Mouse (Mus musculus) neural tube, embryonic 13.5 days (tissue): ENCODE data around the gene Mcfd2. TPM values are rescaled to one million over a fixed set of nuclear protein-coding genes. Genes with fewer than 3 reads are reported as not detected.
"Not testable (repeated sequence)": the region's sequence is repeated elsewhere in the genome, so short reads cannot be mapped to it uniquely, and the experiment has no call there.

ENCODE experiments used
- ATAC-seq: fragments of 200-750 bp; cut with Nextera tagmentation; 2 replicates; pipeline ENCODE4 v1.8.0; 2017; ENCODE audit warnings: low read depth, mild to moderate bottlenecking, moderate TSS enrichment, moderate library complexity
- H3K27ac ChIP-seq: fragments of 300-500 bp; sonication (generic); replicated peaks from 2 replicates; pipeline ENCODE4 v1.5.1; 2015; ENCODE audit warnings: moderate library complexity, mild to moderate bottlenecking, inconsistent platforms
- H3K27me3 ChIP-seq: fragments of 300-500 bp; sonication (generic); 2 replicates; pipeline ENCODE4 v1.6.1; 2015; ENCODE audit warnings: mild to moderate bottlenecking, inconsistent platforms
- H3K36me3 ChIP-seq: fragments of 300-500 bp; sonication (generic); 2 replicates; pipeline ENCODE4 v1.6.1; 2015; ENCODE audit warnings: mild to moderate bottlenecking, inconsistent platforms
- H3K4me1 ChIP-seq: fragments of 300-500 bp; sonication (generic); replicated peaks from 2 replicates; pipeline ENCODE4 v1.6.1; 2015; ENCODE audit warnings: inconsistent platforms
- H3K4me2 ChIP-seq: fragments of 300-500 bp; sonication (generic); 2 replicates; pipeline ENCODE4 v1.6.1; 2015; ENCODE audit warnings: inconsistent platforms, mild to moderate bottlenecking, moderate library complexity
- H3K4me3 ChIP-seq: fragments of 300-500 bp; sonication (generic); 2 replicates; pipeline ENCODE4 v1.5.1; 2015; ENCODE audit warnings: mild to moderate bottlenecking, inconsistent platforms
- H3K9ac ChIP-seq: fragments of 300-500 bp; sonication (generic); 2 replicates; pipeline ENCODE4 v1.6.1; 2015; ENCODE audit warnings: moderate library complexity, mild to moderate bottlenecking, inconsistent platforms
- H3K9me3 ChIP-seq: fragments of 300-500 bp; sonication (generic); 2 replicates; pipeline ENCODE4 v1.6.1; 2016; ENCODE audit warnings: inconsistent platforms
- WGBS: fragments of 180-500 bp; shearing (Covaris S2); methylation state at CpG from one replicate; pipeline ENCODE4 v1.1.7; 2015; 5-methylcytosine and 5-hydroxymethylcytosine counted together
- polyA plus RNA-seq: library from polyadenylated mRNA; unstranded; fragments of >200 nt; fragmentation: Nextera tagmentation; extraction: Ambion mirVana; gene quantifications from 2 replicates; pipeline ENCODE4 v1.2.1, GENCODE M21; 2015

Gene Mcfd2
- polyA plus RNA-seq, 1 experiment from 2014 or later = 45.4 TPM

- H3K27me3 ChIP-seq = no peaks in the 10 kb centered on the region
- H3K9ac ChIP-seq = no peak overlapping the region
- no peak for ATAC-seq
- H3K36me3 ChIP-seq = no peaks in the 10 kb centered on the region
- no peak overlapping the region for H3K4me3 ChIP-seq
- no peaks in the 10 kb centered on the region for H3K9me3 ChIP-seq
- WGBS = 88% methylated on average over 13 of the region's 13 CpGs
- no peak overlapping the region for H3K27ac ChIP-seq
- no peaks in the 10 kb centered on the region for H3K4me1 ChIP-seq
- no peak overlapping the region for H3K4me2 ChIP-seq
These were observed 36.5 kb upstream of the Mcfd2 start for GRCm38 (mm10) chr17:87302014-87302794.

GRCm38 (mm10) chr17:87301607-87302006, 35.9 kb upstream of the Mcfd2 start:
- 79% methylated on average over 9 of the region's 9 CpGs for WGBS
- H3K27me3 ChIP-seq, H3K4me3 ChIP-seq, H3K36me3 ChIP-seq, H3K9me3 ChIP-seq, H3K4me2 ChIP-seq, H3K9ac ChIP-seq, H3K4me1 ChIP-seq, ATAC-seq, H3K27ac ChIP-seq: not testable (repeated sequence)

GRCm38 (mm10) chr17:87300340-87300739, 34.6 kb upstream of the Mcfd2 start:
- no peak overlapping the region for H3K27ac ChIP-seq
- WGBS = 88% methylated on average over 10 of the region's 10 CpGs
- no peaks in the 10 kb centered on the region for H3K9me3 ChIP-seq
- no peak overlapping the region for H3K9ac ChIP-seq
- H3K4me2 ChIP-seq = no peak overlapping the region
- no peak overlapping the region for H3K4me3 ChIP-seq
- H3K27me3 ChIP-seq = no peaks in the 10 kb centered on the region
- H3K4me1 ChIP-seq = no peaks in the 10 kb centered on the region
- H3K36me3 ChIP-seq = no peaks in the 10 kb centered on the region
- ATAC-seq = no peak

- Histone ChIP-seq H3K4me1 (no peaks in the 10 kb centered on the region), H3K9ac (no peak overlapping the region), H3K27ac (no peak overlapping the region), H3K27me3 (no peaks in the 10 kb centered on the region), H3K9me3 (no peaks in the 10 kb centered on the region), H3K36me3 (no peaks in the 10 kb centered on the region), H3K4me2 (no peak overlapping the region), H3K4me3 (no peak overlapping the region)
- no peak for ATAC-seq
- WGBS = 87% methylated on average over 6 of the region's 6 CpGs
These were observed 33.2 kb upstream of the Mcfd2 start for GRCm38 (mm10) chr17:87298944-87299343.

DNA sequence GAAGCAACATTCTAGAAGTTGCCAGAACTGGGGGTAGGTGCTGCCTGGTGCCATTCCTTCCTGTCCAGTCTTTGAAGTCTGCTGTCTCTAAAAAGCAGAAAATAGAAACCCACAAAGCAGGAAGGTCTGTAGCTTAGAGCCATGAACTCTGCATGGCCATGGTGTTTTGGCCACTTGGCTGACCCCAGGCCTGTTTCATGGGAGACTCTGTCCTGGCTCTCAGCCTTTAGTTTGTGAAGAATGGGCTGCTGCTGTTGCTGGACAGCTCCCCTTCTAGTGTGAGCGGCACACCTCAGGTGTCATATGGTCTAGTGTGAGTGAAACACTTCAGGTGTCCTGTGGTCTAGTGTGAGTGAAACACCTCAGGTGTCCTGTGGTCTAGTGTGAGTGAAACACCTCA, 31.0 kb upstream of the Mcfd2 start:
- H3K4me1 ChIP-seq, H3K9ac ChIP-seq, H3K4me2 ChIP-seq, H3K9me3 ChIP-seq, ATAC-seq, H3K4me3 ChIP-seq, H3K27ac ChIP-seq, H3K27me3 ChIP-seq, H3K36me3 ChIP-seq: not testable (repeated sequence)
- WGBS = 97% methylated on average over 1 of the region's 1 CpGs

GRCm38 (mm10) chr17:87295738-87296137, 30.0 kb upstream of the Mcfd2 start:
- no peak overlapping the region for H3K27ac ChIP-seq
- H3K4me1 ChIP-seq = no peaks in the 10 kb centered on the region
- no peaks in the 10 kb centered on the region for H3K9me3 ChIP-seq
- 88% methylated on average over 7 of the region's 7 CpGs for WGBS
- H3K27me3 ChIP-seq = no peaks in the 10 kb centered on the region
- no peak overlapping the region for H3K4me2 ChIP-seq
- no peak overlapping the region for H3K4me3 ChIP-seq
- no peaks in the 10 kb centered on the region for H3K36me3 ChIP-seq
- H3K9ac ChIP-seq = no peak overlapping the region
- ATAC-seq = no peak

GRCm38 (mm10) chr17:87293125-87293524, 27.4 kb upstream of the Mcfd2 start:
- 0 out of 2 replicates have a peak, but pooled peaks cover 2% of the 10 kb centered on the region for H3K4me1 ChIP-seq
- H3K9ac ChIP-seq = no peak overlapping the region
- no peaks in the 10 kb centered on the region for H3K36me3 ChIP-seq
- no peak overlapping the region for H3K4me2 ChIP-seq
- H3K27ac ChIP-seq = no peak overlapping the region
- no peak overlapping the region for H3K4me3 ChIP-seq
- 96% methylated on average over 5 of the region's 5 CpGs for WGBS
- H3K27me3 ChIP-seq = no peaks in the 10 kb centered on the region
- H3K9me3 ChIP-seq = no peaks in the 10 kb centered on the region
- no peak for ATAC-seq

DNA sequence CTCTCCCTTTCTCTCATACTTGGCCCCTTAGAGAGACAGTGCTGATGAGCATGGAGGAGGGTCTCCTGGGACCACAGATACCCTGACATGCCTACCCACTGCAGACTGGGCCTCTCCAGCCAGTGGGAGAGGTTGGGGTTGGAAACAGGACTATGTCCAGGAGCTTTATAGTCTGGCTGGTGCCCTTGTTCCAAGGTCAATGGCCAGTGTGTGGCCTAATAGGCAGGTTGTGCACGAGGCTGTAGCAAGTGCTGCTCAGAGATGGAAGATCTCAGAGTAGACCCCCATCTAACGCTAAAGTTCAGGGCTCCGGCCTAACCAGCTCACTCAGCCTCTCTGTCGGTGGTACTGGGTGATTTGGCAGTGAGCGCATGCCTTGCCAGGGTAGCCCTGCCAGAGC, 26.0 kb upstream of the Mcfd2 start:
- no peak overlapping the region for H3K27ac ChIP-seq
- H3K4me3 ChIP-seq = no peak overlapping the region
- H3K36me3 ChIP-seq = no peaks in the 10 kb centered on the region
- no peak for ATAC-seq
- no peak overlapping the region for H3K4me2 ChIP-seq
- H3K9ac ChIP-seq = no peak overlapping the region
- WGBS = 84% methylated on average over 5 of the region's 5 CpGs
- 0 out of 2 replicates have a peak, but pooled peaks cover 5% of the 10 kb centered on the region for H3K4me1 ChIP-seq
- no peaks in the 10 kb centered on the region for H3K9me3 ChIP-seq
- H3K27me3 ChIP-seq = peaks cover 7% of the 10 kb centered on the region; the same call in 1 of the 2 replicates

DNA sequence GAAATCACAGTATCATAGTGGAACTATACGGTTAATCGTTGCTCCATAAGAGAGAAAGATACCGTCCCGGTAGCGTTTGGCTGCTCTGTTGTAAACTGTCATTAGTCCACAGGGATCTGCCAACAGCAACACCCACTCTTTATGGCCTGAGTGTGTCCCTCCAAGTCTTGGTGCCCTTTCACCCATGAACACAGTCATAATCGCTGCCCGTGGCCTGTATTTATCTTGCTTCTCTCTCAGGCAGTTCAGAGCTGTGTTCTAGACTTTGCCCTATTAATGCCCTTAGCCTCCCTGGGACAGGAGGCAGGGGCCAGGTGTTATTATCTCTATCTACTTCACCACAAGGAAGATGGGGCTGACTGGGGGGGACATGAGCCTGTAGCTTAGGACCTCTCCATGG, 25.3 kb upstream of the Mcfd2 start:
- WGBS = 87% methylated on average over 7 of the region's 7 CpGs
- no peak overlapping the region for H3K9ac ChIP-seq
- no peaks in the 10 kb centered on the region for H3K36me3 ChIP-seq
- H3K27me3 ChIP-seq = peaks cover 9% of the 10 kb centered on the region; the same call in 1 of the 2 replicates
- no peak overlapping the region for H3K4me2 ChIP-seq
- 0 out of 2 replicates have a peak, but pooled peaks cover 5% of the 10 kb centered on the region for H3K4me1 ChIP-seq
- no peak for ATAC-seq
- no peak overlapping the region for H3K4me3 ChIP-seq
- no peaks in the 10 kb centered on the region for H3K9me3 ChIP-seq
- no peak overlapping the region for H3K27ac ChIP-seq

GRCm38 (mm10) chr17:87289367-87289766, 23.6 kb upstream of the Mcfd2 start:
- Histone ChIP-seq H3K9ac (no peak overlapping the region), H3K27ac (no peak overlapping the region), H3K4me3 (no peak overlapping the region), H3K9me3 (no peaks in the 10 kb centered on the region), H3K27me3 (peaks cover 24% of the 10 kb centered on the region), H3K4me2 (no peak overlapping the region), H3K4me1 (peaks cover 10% of the 10 kb centered on the region), H3K36me3 (no peaks in the 10 kb centered on the region)
- ATAC-seq = no peak
- 71% methylated on average over 5 of the region's 5 CpGs for WGBS

- no peak overlapping the region for H3K4me3 ChIP-seq
- WGBS = 39% methylated on average over 12 of the region's 12 CpGs
- no peak overlapping the region for H3K9ac ChIP-seq
- no peaks in the 10 kb centered on the region for H3K36me3 ChIP-seq
- H3K4me1 ChIP-seq = peaks cover 22% of the 10 kb centered on the region
- no peaks in the 10 kb centered on the region for H3K9me3 ChIP-seq
- H3K4me2 ChIP-seq = no peak overlapping the region
- no peak for ATAC-seq
- no peak overlapping the region for H3K27ac ChIP-seq
- H3K27me3 ChIP-seq = peaks cover 36% of the 10 kb centered on the region
These were observed 22.4 kb upstream of the Mcfd2 start for GRCm38 (mm10) chr17:87288131-87288530.

DNA sequence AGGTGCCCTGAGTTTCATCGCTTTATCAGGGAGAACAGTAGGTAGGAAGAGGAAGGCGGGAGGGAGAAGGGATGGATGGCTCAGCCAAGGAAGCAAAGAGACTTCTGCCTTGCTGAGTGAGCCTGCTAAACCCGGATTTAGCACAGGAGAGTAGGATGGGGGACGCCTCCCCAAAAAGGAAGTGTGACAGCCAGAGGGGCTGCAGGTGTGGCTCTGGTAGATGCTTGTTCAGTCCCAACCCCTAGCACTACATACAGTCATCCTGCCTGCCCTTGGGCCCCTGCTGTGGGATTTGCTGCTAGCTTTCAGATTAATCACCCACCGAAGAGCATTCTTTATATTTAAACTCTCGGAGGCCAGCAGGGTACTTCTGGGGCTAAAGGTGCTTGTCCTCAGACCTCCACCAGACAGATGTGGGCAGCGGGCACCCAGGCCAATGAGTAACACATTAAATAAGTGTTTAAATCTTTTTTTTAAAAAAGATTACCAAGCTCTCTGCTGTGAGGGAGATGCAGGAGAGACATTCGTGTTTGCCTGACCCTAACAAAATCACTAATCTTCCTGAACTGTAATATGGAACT, 21.6 kb upstream of the Mcfd2 start:
- Histone ChIP-seq H3K4me1 (peaks cover 24% of the 10 kb centered on the region), H3K4me2 (no peak overlapping the region), H3K4me3 (no peak overlapping the region), H3K36me3 (no peaks in the 10 kb centered on the region), H3K27me3 (peaks cover 36% of the 10 kb centered on the region), H3K27ac (no peak overlapping the region), H3K9me3 (no peaks in the 10 kb centered on the region), H3K9ac (0 out of 2 replicates have a peak overlapping the region, but pooled peaks have one; percentile 12)
- 63% methylated on average over 8 of the region's 8 CpGs for WGBS
- ATAC-seq = no peak
